Mouse (Mus musculus): Measurements from ENCODE around the gene Ccdc136. TPM values are rescaled to one million over a fixed set of nuclear protein-coding genes. Genes with fewer than 3 reads are reported as not detected.
A peak's percentile ranks its signal among the peaks of the same experiment; 100 is the strongest.
"Not testable (repeated sequence)": the region's sequence is repeated elsewhere in the genome, so short reads cannot be mapped to it uniquely, and the experiment has no call there.

The Ccdc136 gene
- total RNA-seq (2021) = 1 to 10 TPM; 3.3 to 3.9 TPM
- long read RNA-seq, experiment 1, partial matches to known transcripts = 2 of 7 reads
- long read RNA-seq, experiment 1, other reads (novel, unspliced or antisense) = 3 of 7 reads
- long read RNA-seq, experiment 2, partial matches to known transcripts = 0 of 5 reads
- long read RNA-seq, experiment 2, other reads (novel, unspliced or antisense) = 4 of 5 reads

DNA sequence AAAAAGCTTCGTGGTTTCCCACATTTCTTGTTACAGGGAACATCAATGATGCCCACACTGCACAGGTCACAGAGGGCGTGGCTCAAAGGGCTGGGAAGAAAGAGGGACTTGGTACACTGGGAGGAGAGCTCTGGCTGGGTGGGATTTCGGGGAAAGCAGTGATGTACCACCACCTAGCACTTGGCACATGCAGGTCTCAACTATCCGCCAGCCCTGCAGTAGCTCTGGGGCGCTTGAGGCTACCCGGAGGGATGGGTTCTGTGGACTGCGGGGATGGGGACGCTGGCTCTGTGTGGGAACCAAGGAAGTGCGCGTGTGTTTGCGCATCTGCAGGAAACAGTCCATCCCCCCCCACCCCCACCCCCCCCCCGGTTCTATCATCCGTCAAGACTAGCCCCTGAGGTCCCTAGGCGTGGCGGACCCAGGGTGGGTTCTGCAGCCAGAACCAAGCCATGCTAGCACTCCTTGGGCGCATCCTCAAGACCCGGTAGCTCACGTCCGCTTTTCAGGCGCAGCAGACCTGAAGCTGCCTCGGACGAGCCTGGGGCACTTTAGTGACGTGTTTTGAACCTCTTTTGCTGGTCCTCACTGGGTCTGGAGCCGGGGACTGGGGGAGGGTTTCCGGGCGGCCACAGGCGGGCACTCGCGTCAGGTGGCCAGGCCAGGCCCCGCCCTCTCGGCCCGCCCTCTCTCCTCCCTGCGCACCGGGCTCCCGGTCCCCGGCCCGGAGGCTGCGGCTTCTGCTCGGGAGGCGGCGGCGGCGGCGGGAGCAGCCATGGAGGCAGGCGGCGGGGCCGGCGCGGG is at the start of gene Ccdc136:
Gene Ccdc136 (plus strand): TSS at position 400 of the 804 bp plus-strand sequence.
- DNase-seq = peak; percentile 86 to 91

DNA sequence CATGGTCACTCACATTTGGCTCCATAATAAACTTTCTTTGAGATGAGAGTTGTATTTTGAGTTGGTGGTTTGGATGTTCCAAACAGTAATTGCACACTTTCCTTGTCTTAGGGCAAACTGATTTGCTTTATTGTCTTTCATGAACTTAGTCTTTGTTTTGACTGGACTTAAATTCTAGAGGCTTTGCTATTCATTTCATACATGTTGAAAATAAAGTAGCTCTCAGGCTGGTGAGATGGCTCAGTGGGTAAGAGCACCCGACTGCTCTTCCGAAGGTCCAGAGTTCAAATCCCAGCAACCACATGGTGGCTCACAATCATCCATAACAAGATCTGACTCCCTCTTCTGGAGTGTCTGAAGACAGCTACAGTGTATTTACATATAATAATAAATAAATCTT is 49.6 kb upstream of the Ccdc136 start:
- not testable (repeated sequence) for DNase-seq

- no peak for DNase-seq
Measured at GRCm38 (mm10) chr6:29347189-29347588, 48.9 kb upstream of the Ccdc136 start.

- DNase-seq = peak; percentile 100
Measured at GRCm38 (mm10) chr6:29347665-29348370, 48.3 kb upstream of the Ccdc136 start, which contains the start of gene Calu. TSS of gene Calu (plus strand) at chr6:29348069.

GRCm38 (mm10) chr6:29348371-29348724 is 47.8 kb upstream of the Ccdc136 start:
- peak; percentile 62 to 67 for DNase-seq

DNA sequence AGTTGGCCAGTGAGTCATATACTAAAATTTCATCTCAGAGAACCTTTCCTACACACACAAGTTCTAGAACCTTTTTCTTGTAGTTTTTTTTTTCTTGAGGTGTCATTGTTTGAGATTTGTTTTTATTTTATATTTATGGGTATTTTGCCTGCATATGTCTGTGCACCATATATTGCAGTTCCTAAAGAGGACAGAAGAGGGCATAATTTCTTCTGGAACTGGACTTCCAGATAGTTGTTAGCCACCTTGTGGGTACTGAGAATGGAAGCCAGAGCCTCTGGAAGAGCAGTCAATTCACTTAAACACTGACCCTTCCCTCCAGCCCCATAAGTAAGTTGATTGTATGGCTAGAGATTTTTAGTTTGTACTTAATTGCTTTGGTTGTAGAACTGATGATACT is 44.5 kb upstream of the Ccdc136 start:
- no peak for DNase-seq

DNA sequence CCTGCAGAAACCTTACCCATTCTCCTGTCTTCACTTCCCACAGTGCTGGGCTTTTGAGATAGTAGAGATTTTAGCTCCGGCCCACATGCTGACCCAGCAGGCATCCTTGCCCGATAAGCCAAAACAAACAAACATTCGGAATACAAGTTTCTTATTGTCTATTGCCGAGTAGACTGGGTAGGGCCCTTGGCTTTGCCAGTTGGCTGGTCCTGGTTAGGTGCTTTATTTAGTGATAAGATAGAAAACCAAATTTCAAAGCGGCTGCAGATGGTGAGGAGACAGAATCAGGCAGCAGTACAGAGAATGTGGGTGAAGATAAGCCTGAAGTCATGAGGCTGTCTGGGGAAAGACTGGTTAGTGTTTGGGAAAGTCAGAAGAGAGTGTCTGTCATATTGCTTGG is 43.3 kb upstream of the Ccdc136 start:
- no peak for DNase-seq

DNA sequence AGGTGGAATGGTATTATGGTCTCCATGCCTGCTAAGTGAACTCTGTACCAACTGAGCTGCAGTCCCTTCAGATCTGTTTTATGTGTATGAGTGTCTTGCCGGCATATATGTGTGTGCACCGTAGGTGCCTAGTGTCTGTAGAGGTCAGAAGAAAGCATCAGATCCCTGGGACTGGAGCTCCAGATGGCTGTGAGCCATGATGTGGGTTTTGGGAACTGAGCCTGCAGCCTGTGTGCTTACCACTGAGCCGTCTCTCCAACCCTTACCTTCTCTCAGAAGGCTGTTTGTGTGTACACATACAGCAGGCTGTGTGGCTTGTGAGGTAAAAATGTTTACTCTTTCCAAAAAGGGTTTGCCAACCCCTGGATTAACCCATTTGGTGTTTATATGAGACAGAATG is 36.7 kb upstream of the Ccdc136 start:
- no peak for DNase-seq

DNA sequence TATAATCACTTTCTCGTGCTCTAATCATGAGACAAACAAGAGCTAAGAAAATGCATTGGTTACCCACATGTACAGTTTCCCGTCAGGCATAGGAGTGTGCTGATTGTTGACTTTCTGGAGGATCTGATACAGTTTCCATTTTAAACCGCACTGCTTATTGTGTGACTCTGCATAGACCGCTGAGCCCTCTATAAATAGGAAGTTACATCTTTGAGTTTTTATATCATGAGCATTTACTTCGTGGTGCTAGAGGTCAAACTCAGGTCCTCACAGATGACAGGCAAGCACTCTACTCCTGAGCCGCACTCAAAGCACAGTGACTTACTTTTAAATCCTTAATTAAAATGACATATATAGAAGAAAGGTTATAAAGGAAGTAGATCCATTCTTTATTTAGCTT is 35.9 kb upstream of the Ccdc136 start:
- no peak for DNase-seq

DNA sequence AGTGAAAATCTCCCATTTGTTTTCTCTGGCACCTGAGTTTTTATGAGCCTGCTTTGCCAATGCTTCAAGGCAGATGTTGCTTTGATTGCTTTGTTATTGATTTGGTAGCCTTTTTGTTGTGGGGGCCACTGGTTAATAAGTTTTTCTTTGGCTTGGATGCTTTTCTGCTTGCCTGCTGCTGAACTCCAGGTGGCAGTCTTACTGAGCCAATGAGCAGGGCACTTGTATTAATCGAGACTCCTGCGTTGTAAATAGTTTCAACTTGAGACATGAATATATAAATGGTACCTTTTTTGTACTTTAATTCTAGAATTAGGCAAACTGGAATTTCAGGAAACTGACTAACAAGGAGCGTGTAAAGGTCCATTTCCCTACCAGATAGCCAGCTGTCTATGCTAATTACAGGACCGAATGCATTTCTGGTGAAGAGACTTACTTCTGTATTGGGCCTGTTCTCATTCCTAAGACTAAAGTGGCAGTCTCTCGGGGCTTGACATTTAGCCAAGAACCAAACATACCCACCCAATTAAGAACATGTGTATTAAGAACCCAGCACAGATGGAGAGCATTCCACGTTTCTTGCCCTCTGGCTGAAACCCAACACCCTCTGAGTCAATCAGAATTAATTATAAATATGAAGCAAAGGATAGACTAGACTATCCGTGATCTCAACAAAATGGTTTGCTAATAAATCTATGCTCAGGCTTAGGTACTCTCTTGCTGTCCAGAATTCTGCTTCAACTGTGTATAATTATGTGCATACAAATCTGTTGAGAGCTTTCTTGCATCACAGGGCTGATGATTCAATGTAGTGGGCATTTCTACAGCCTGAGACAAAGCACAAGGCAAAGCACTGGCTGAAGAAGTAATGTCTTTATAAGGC is 33.6 kb upstream of the Ccdc136 start:
- peak in 1 of 2 experiments; percentile 13 for DNase-seq

DNA sequence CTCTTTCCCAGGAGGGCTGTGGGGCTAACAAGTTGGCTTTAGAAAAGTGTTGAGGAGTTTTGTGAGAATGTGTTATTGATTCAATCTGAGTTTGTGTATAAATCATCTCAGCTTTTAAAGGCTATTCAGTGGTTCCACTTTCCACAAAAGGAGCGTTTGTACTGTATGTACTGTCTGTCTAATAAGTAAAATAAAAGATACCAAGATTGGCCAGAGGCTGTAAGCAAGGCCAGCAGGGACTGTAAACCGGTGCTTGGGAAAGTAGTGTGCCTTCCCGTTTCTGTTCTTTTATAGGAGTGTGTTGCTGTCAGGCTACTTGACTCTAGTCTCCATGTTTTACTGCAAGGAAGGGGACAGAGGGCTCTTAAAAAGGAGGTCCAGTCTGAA is 33.0 kb upstream of the Ccdc136 start:
- no peak for DNase-seq

DNA sequence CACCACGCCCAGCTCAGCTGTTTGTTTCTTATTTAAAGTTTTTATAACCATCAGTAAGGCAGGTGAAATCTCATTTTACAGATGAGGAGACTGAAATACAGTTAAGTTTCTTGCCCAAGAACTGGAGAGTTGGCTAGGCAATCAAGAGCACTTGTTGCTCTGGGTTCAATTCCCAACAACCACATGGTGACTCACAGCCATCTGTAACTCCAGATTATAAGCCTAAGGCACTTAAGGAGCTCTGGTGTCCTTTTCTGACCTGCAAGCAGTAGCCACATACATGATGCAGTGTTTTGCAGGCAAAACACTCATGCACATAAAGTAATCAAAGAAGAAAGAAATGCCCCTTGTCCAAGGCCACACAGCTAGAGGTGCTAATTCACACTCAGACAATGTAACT is 30.8 kb upstream of the Ccdc136 start:
- DNase-seq = no peak

GRCm38 (mm10) chr6:29377386-29377785 is 18.7 kb upstream of the Ccdc136 start:
- no peak for DNase-seq

DNA sequence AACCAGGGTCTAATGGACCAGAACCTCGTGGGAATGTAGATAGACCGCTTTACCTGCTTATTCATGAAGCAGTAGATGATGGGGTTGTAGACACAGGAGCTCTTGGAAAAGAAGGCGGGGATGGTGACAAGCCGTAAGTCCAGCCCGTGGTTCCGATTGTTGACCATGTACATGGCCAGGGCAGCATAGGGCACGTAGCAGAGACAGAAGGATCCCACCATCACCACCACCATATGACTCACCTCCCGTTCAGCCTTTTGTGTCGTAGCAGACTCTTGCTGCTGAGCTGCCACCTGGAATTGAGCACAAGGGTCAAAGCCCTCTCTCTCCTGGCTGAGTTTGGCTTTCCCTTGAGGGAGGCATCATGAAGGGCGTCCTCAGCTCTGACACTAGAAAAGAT is 17.4 kb upstream of the Ccdc136 start:
- no peak for DNase-seq

- no peak for DNase-seq
Measured at GRCm38 (mm10) chr6:29379954-29380353, 16.2 kb upstream of the Ccdc136 start.

DNA sequence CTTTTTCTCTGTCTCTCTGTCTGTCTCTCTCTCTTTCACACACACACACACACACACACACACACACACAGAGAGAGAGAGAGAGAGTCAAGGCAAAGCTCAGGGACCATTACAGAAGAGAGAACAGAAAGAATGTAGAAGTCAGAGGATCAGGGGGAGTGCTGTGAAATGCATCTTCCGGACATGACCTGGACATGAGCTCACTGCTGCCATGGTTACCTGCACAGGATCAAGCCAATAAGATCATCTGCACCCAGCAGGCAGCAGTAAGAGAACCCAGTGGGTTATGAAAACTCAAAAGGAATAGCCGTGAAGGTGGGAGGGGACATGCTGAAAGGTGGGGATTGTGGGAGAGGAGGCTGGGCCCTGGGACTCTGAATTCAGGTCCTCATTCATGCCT is 13.7 kb upstream of the Ccdc136 start:
- DNase-seq = no peak

GRCm38 (mm10) chr6:29388052-29388518 is 8.0 kb upstream of the Ccdc136 start, which contains the start of gene Opn1sw:
TSS of gene Opn1sw (minus strand) at chr6:29388468.
- DNase-seq = peak; percentile 6 to 50

DNA sequence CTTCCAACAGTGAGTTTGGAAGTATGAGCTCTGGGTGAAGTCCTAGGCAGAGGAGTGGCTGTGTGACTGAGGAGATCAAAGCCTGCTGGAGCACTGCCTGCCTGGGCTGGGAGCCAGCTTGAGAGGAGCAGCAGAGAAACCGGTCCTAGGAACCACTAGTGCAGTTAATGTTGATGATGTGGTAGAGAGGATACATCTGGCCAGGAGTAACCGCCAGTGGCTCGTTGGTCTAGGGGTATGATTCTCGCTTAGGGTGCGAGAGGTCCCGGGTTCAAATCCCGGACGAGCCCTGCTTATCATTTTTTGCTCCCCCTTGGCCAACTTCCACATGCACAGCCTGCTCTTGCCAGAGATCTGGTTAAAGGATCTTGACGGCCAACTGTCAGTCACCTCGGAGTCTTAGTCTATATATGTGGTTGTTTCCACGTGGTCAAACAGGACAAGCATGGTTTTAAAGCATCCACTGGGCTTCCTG is 7.5 kb upstream of the Ccdc136 start:
- peak; percentile 89 to 91 for DNase-seq

- DNase-seq = no peak
Measured at GRCm38 (mm10) chr6:29389425-29389824, 6.7 kb upstream of the Ccdc136 start.

DNA sequence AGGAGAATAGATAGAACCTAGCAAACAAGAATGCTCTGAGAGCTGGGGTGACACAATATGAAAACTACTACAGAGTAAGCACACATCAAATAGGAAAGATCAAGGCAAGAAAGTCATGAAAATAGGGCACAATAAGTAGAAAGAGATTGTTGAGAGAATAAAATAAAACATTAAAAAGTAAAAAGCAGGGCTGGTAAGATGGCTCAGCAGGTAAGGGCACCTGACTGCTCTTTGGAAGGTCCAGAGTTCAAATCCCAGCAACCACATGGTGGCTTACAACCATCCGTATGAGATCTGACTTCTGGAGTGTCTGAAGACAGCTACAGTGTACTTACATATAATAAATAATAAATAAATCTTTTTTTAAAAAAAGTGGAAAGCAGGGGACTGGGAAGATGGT is 5.6 kb upstream of the Ccdc136 start:
- not testable (repeated sequence) for DNase-seq

DNA sequence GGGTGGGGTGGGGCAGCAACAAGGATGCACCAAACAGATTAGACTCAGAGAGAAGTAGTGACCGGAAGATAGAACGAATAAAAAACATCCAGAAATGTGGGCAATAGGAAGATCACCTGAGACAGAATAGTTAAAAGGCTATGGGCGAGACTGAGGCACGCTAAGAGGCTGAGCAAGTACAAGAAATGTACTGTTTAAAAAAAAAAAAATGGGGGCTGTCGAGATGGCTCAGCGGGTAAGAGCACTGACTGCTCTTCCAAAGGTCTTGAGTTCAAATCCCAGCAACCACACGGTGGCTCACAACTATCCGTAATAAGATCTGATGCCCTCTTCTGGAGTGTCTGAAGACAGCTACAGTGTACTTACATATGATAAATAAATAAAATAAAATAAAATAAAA is 4.9 kb upstream of the Ccdc136 start:
- not testable (repeated sequence) for DNase-seq

- no peak for DNase-seq
Measured at GRCm38 (mm10) chr6:29391802-29392201, 4.3 kb upstream of the Ccdc136 start.

Measured in adrenal gland, postnatal 36 days (tissue).